Mouse (Mus musculus) liver, embryonic 14.5 days (tissue): Measurements from ENCODE around the gene Qrich2. TPM values are rescaled to one million over a fixed set of nuclear protein-coding genes. Genes with fewer than 3 reads are reported as not detected.

ENCODE experiments used
- ATAC-seq: fragments of 200-750 bp; cut with Nextera tagmentation; 2 replicates; pipeline ENCODE4 v1.8.0; 2017; ENCODE audit warnings: moderate number of reproducible peaks, mild to moderate bottlenecking, moderate library complexity; ENCODE audit not compliant: insufficient read depth
- DNase-seq, 3 experiments: peaks; one replicate each; pipeline ENCODE4 v3.0.0-alpha.2; 2012 to 2013; ENCODE audit warnings: low read depth in 3 of 3, low spot score in 3 of 3
- H3K27ac ChIP-seq: fragments of 300-500 bp; sonication (generic); 2 replicates; pipeline ENCODE4 v1.5.1; 2014; ENCODE audit warnings: moderate library complexity, mild to moderate bottlenecking, control low read depth, inconsistent platforms
- H3K27me3 ChIP-seq: fragments of 300-500 bp; sonication (generic); 2 replicates; pipeline ENCODE4 v1.6.1; 2014; ENCODE audit warnings: mild to moderate bottlenecking, low read length, moderate library complexity; ENCODE audit not compliant: control insufficient read depth, insufficient read depth
- H3K36me3 ChIP-seq: fragments of 300-500 bp; sonication (generic); replicated peaks from 2 replicates; pipeline ENCODE4 v1.6.1; 2014; ENCODE audit warnings: low read depth; ENCODE audit not compliant: control insufficient read depth, insufficient read depth
- H3K4me1 ChIP-seq, 2 experiments: fragments of 200-500 bp in 1 of 2; fragments of 300-500 bp in 1 of 2; sonication (generic) in 1 of 2; replicated peaks; 2 replicates each; pipeline ENCODE4 v1.6.1; 2012 to 2014; ENCODE audit warnings: antibody characterized with exemption in 1 of 2, inconsistent platforms in 1 of 2, low read length in 1 of 2; ENCODE audit not compliant: control insufficient read depth in 2 of 2, insufficient read depth in 2 of 2
- H3K4me2 ChIP-seq: fragments of 300-500 bp; sonication (generic); 2 replicates; pipeline ENCODE4 v1.6.1; 2014; ENCODE audit warnings: low read depth, mild to moderate bottlenecking, control low read depth, moderate library complexity
- H3K4me3 ChIP-seq, 2 experiments: fragments of 200-500 bp in 1 of 2; fragments of 300-500 bp in 1 of 2; sonication (generic) in 1 of 2; 2 replicates each; pipeline ENCODE4 v1.5.1; 2012 to 2014; ENCODE audit warnings: low read depth in 2 of 2, low read length in 2 of 2, mild to moderate bottlenecking in 2 of 2, control low read depth in 1 of 2, inconsistent platforms in 1 of 2, moderate library complexity in 1 of 2; ENCODE audit not compliant: insufficient read depth in 1 of 2
- H3K9ac ChIP-seq: fragments of 300-500 bp; sonication (generic); replicated peaks from 2 replicates; pipeline ENCODE4 v1.6.1; 2014; ENCODE audit warnings: mild to moderate bottlenecking, control low read depth, moderate library complexity
- H3K9me3 ChIP-seq: fragments of 300-500 bp; sonication (generic); 2 replicates; pipeline ENCODE4 v1.6.1; 2016; ENCODE audit warnings: low read length, mixed read lengths; ENCODE audit not compliant: control insufficient read depth
- CTCF ChIP-seq: IDR thresholded peaks from 2 replicates; pipeline ENCODE4 v1.5.1; 2016; ENCODE audit warnings: antibody characterized with exemption, low read depth, control low read depth
- EP300 ChIP-seq: IDR thresholded peaks from 2 replicates; pipeline ENCODE4 v1.6.1; 2016; ENCODE audit warnings: antibody characterized with exemption, low read depth
- WGBS: fragments of 180-500 bp; shearing (Covaris S2); extraction: QIAGEN DNeasy Blood & Tissue Kit; methylation state at CpG from one replicate; pipeline ENCODE4 v1.1.7; 2014; ENCODE audit not compliant: insufficient replicate concordance; 5-methylcytosine and 5-hydroxymethylcytosine counted together
- polyA plus RNA-seq, 2 experiments: library from polyadenylated mRNA; depleted of rRNA in 1 of 2; stranded (reverse) in 1 of 2; unstranded in 1 of 2; fragments of >200 nt; fragmentation: Nextera tagmentation in 1 of 2; extraction: Ambion mirVana in 1 of 2; gene quantifications; 2 replicates each; pipeline versions ENCODE4 v1.2.1 to v1.2.3; 2012 to 2014

The Qrich2 gene
- polyA plus RNA-seq, 2 experiments: 0.01 to 0.08 TPM

GRCm38 (mm10) chr11:116449341-116449740 lies 16.7 kb downstream of the Qrich2 start:
- no peak for TF ChIP-seq CTCF
- no peak for TF ChIP-seq EP300
- Histone ChIP-seq H3K4me3 (no peak overlapping the region), H3K27ac (no peak overlapping the region), H3K27me3 (no peaks in the 10 kb centered on the region; the same call in 1 of the 2 replicates), H3K9ac (no peak overlapping the region), H3K9me3 (no peaks in the 10 kb centered on the region; the same call in 1 of the 2 replicates), H3K4me1 (peaks cover 0 to 2% of the 10 kb centered on the region in 2 experiments; a peak in 1 of 4 replicates), H3K4me2 (no peak overlapping the region), H3K36me3 (no peaks in the 10 kb centered on the region)
- no peak for DNase-seq
- WGBS: 85% methylated on average over 3 of the region's 3 CpGs
- ATAC-seq: no peak

GRCm38 (mm10) chr11:116447822-116448221 lies 18.2 kb downstream of the Qrich2 start:
- peaks cover 0 to 2% of the 10 kb centered on the region in 2 experiments; a peak in 1 of 4 replicates for H3K4me1 ChIP-seq
- TF ChIP-seq EP300 (no peak), CTCF (peak; percentile 30; the same call in 1 of the 2 replicates)
- no peak for DNase-seq
- WGBS: 51% methylated on average over 5 of the region's 5 CpGs
- no peak for ATAC-seq
- no peak overlapping the region for H3K9ac ChIP-seq
- H3K27me3 ChIP-seq: no peaks in the 10 kb centered on the region; the same call in 1 of the 2 replicates
- H3K4me3 ChIP-seq: no peak overlapping the region
- H3K4me2 ChIP-seq: no peak overlapping the region
- no peaks in the 10 kb centered on the region; the same call in 1 of the 2 replicates for H3K9me3 ChIP-seq
- H3K27ac ChIP-seq: no peak overlapping the region
- H3K36me3 ChIP-seq: no peaks in the 10 kb centered on the region

- H3K9ac ChIP-seq: no peak overlapping the region
- no peak for DNase-seq
- WGBS: 16% methylated on average over 19 of the region's 19 CpGs
These were observed 19.6 kb downstream of the Qrich2 start for GRCm38 (mm10) chr11:116446308-116446887.

GRCm38 (mm10) chr11:116445596-116446307 lies 20.3 kb downstream of the Qrich2 start:
- DNase-seq: peak; percentile 73 to 78 (median 73)
- H3K9me3 ChIP-seq: no peaks in the 10 kb centered on the region; the same call in 1 of the 2 replicates
- H3K9ac ChIP-seq: no peak overlapping the region
- H3K4me1 ChIP-seq: peaks cover 0 to 2% of the 10 kb centered on the region in 2 experiments; a peak in 1 of 4 replicates
- H3K27me3 ChIP-seq: no peaks in the 10 kb centered on the region; the same call in 1 of the 2 replicates
- no peak overlapping the region for H3K4me3 ChIP-seq
- WGBS: 39% methylated on average over 16 of the region's 16 CpGs
- no peaks in the 10 kb centered on the region for H3K36me3 ChIP-seq
- no peak overlapping the region for H3K4me2 ChIP-seq
- TF ChIP-seq EP300: no peak
- TF ChIP-seq CTCF: peak; percentile 98
- no peak overlapping the region for H3K27ac ChIP-seq
- ATAC-seq: peak; percentile 58

More at GRCm38 (mm10) chr11:116446308-116446887, 19.6 kb downstream of the Qrich2 start:
- no peak overlapping the region for H3K27ac ChIP-seq
- no peaks in the 10 kb centered on the region; the same call in 1 of the 2 replicates for H3K9me3 ChIP-seq
- H3K27me3 ChIP-seq: no peaks in the 10 kb centered on the region; the same call in 1 of the 2 replicates
- ATAC-seq: peak; percentile 22; the same call in 1 of the 2 replicates
- TF ChIP-seq CTCF: no peak
- no peak for TF ChIP-seq EP300
- H3K4me1 ChIP-seq: peaks cover 0 to 2% of the 10 kb centered on the region in 2 experiments; a peak in 1 of 4 replicates
- no peak overlapping the region for H3K4me2 ChIP-seq
- H3K4me3 ChIP-seq: no peak overlapping the region
- no peaks in the 10 kb centered on the region for H3K36me3 ChIP-seq

- no peak for DNase-seq
- H3K4me2 ChIP-seq: no peak overlapping the region
These were observed 22.1 kb downstream of the Qrich2 start for GRCm38 (mm10) chr11:116443935-116444334.

More at GRCm38 (mm10) chr11:116443935-116444334, 22.1 kb downstream of the Qrich2 start:
- peaks cover 0 to 4% of the 10 kb centered on the region in 2 experiments; a peak in 1 of 4 replicates for H3K4me1 ChIP-seq
- H3K9me3 ChIP-seq: no peaks in the 10 kb centered on the region
- no peak overlapping the region for H3K4me3 ChIP-seq
- WGBS: 74% methylated on average over 6 of the region's 6 CpGs
- peaks cover 1% of the 10 kb centered on the region for H3K36me3 ChIP-seq
- no peak overlapping the region for H3K27ac ChIP-seq
- no peak overlapping the region for H3K9ac ChIP-seq
- no peaks in the 10 kb centered on the region; the same call in 1 of the 2 replicates for H3K27me3 ChIP-seq
- no peak for ATAC-seq
- TF ChIP-seq EP300 (no peak), CTCF (no peak)
